Mouse (Mus musculus): ENCODE results near the gene Rxfp2. TPM values are rescaled to one million over a fixed set of nuclear protein-coding genes. Genes with fewer than 3 reads are reported as not detected.

Gene Rxfp2
- polyA plus RNA-seq (2014; fragmentation: Nextera tagmentation; extraction: Ambion mirVana): 0.33 and 0.44 TPM in 2 replicates

GRCm38 (mm10) chr5:150018656-150019055, at the start of gene Rxfp2:
Gene Rxfp2 (plus strand): TSS chr5:150018675.
- no peaks in the 10 kb centered on the region for H3K36me3 ChIP-seq (ENCODE audit: control insufficient read depth, insufficient read depth, low read length)
- H3K4me1 ChIP-seq (replicated peaks; ENCODE audit: control insufficient read depth, insufficient read depth, low read length): no peaks in the 10 kb centered on the region
- no peak within 1 kb of the TSS for H3K4me3 ChIP-seq (ENCODE audit: low read depth, low read length)
- no peaks in the 10 kb centered on the region for H3K9me3 ChIP-seq (ENCODE audit: control insufficient read depth, low read length)
- 66% methylated on average over 19 of the region's 19 CpGs for WGBS
- H3K27ac ChIP-seq (ENCODE audit: low read depth, low read length): no peak within 1 kb of the TSS
- ATAC-seq (replicated peaks; ENCODE audit: low FRiP score) (no peak), DNase-seq (ENCODE audit: low spot score) (no peak)
- no peak within 1 kb of the TSS for H3K4me2 ChIP-seq (ENCODE audit: low read depth, low read length, severe bottlenecking)
- H3K9ac ChIP-seq (ENCODE audit: low read length): no peak within 1 kb of the TSS
- H3K27me3 ChIP-seq (ENCODE audit: control insufficient read depth, insufficient read depth, low read length): no peaks in the 10 kb centered on the region

GRCm38 (mm10) chr5:149970261-149970660, 48.2 kb upstream of the Rxfp2 start:
- H3K9me3 ChIP-seq (ENCODE audit: control insufficient read depth, low read length): no peaks in the 10 kb centered on the region; the same call in 1 of the 2 replicates
- ATAC-seq (replicated peaks; ENCODE audit: low FRiP score) (no peak), DNase-seq (ENCODE audit: low spot score) (no peak)
- H3K4me3 ChIP-seq (ENCODE audit: low read depth, low read length): no peak overlapping the region
- H3K36me3 ChIP-seq (ENCODE audit: control insufficient read depth, insufficient read depth, low read length): no peaks in the 10 kb centered on the region
- WGBS: 89% methylated on average over 11 of the region's 11 CpGs
- no peaks in the 10 kb centered on the region for H3K27me3 ChIP-seq (ENCODE audit: control insufficient read depth, insufficient read depth, low read length)
- no peak overlapping the region for H3K4me2 ChIP-seq (ENCODE audit: low read depth, low read length, severe bottlenecking)
- no peak overlapping the region for H3K9ac ChIP-seq (ENCODE audit: low read length)
- H3K4me1 ChIP-seq (replicated peaks; ENCODE audit: control insufficient read depth, insufficient read depth, low read length): no peaks in the 10 kb centered on the region
- H3K27ac ChIP-seq (ENCODE audit: low read depth, low read length): no peak overlapping the region

- no peaks in the 10 kb centered on the region for H3K4me1 ChIP-seq (replicated peaks; ENCODE audit: control insufficient read depth, insufficient read depth, low read length)
- DNase-seq (ENCODE audit: low spot score) (no peak), ATAC-seq (replicated peaks; ENCODE audit: low FRiP score) (no peak)
- H3K9ac ChIP-seq (ENCODE audit: low read length): no peak overlapping the region
- H3K36me3 ChIP-seq (ENCODE audit: control insufficient read depth, insufficient read depth, low read length): no peaks in the 10 kb centered on the region
- WGBS: 87% methylated on average over 2 of the region's 2 CpGs
- H3K27ac ChIP-seq (ENCODE audit: low read depth, low read length): no peak overlapping the region
- H3K4me2 ChIP-seq (ENCODE audit: low read depth, low read length, severe bottlenecking): no peak overlapping the region
- no peaks in the 10 kb centered on the region; the same call in 1 of the 2 replicates for H3K9me3 ChIP-seq (ENCODE audit: control insufficient read depth, low read length)
- H3K27me3 ChIP-seq (ENCODE audit: control insufficient read depth, insufficient read depth, low read length): no peaks in the 10 kb centered on the region
- no peak overlapping the region for H3K4me3 ChIP-seq (ENCODE audit: low read depth, low read length)
These were observed 41.4 kb upstream of the Rxfp2 start for GRCm38 (mm10) chr5:149977027-149977426.

GRCm38 (mm10) chr5:149983621-149984020, 34.9 kb upstream of the Rxfp2 start:
- Histone ChIP-seq H3K4me2 (ENCODE audit: low read depth, low read length, severe bottlenecking) (no peak overlapping the region), H3K9ac (ENCODE audit: low read length) (no peak overlapping the region), H3K4me1 (replicated peaks; ENCODE audit: control insufficient read depth, insufficient read depth, low read length) (no peaks in the 10 kb centered on the region), H3K36me3 (ENCODE audit: control insufficient read depth, insufficient read depth, low read length) (no peaks in the 10 kb centered on the region), H3K27me3 (ENCODE audit: control insufficient read depth, insufficient read depth, low read length) (no peaks in the 10 kb centered on the region), H3K9me3 (ENCODE audit: control insufficient read depth, low read length) (no peaks in the 10 kb centered on the region), H3K4me3 (ENCODE audit: low read depth, low read length) (no peak overlapping the region), H3K27ac (ENCODE audit: low read depth, low read length) (no peak overlapping the region)
- DNase-seq (ENCODE audit: low spot score) (no peak), ATAC-seq (replicated peaks; ENCODE audit: low FRiP score) (no peak)
- 84% methylated on average over 4 of the region's 4 CpGs for WGBS

GRCm38 (mm10) chr5:149994578-149994977, 23.9 kb upstream of the Rxfp2 start:
- H3K9ac ChIP-seq (ENCODE audit: low read length): no peak overlapping the region
- H3K27me3 ChIP-seq (ENCODE audit: control insufficient read depth, insufficient read depth, low read length): no peaks in the 10 kb centered on the region
- no peak overlapping the region for H3K4me3 ChIP-seq (ENCODE audit: low read depth, low read length)
- ATAC-seq (replicated peaks; ENCODE audit: low FRiP score) (no peak), DNase-seq (ENCODE audit: low spot score) (no peak)
- H3K36me3 ChIP-seq (ENCODE audit: control insufficient read depth, insufficient read depth, low read length): no peaks in the 10 kb centered on the region
- no peak overlapping the region for H3K4me2 ChIP-seq (ENCODE audit: low read depth, low read length, severe bottlenecking)
- H3K4me1 ChIP-seq (replicated peaks; ENCODE audit: control insufficient read depth, insufficient read depth, low read length): no peaks in the 10 kb centered on the region
- 73% methylated on average over 5 of the region's 5 CpGs for WGBS
- no peak overlapping the region for H3K27ac ChIP-seq (ENCODE audit: low read depth, low read length)
- H3K9me3 ChIP-seq (ENCODE audit: control insufficient read depth, low read length): peaks cover 3% of the 10 kb centered on the region; the same call in 1 of the 2 replicates

- peaks cover 3% of the 10 kb centered on the region; the same call in 1 of the 2 replicates for H3K9me3 ChIP-seq (ENCODE audit: control insufficient read depth, low read length)
- H3K27me3 ChIP-seq (ENCODE audit: control insufficient read depth, insufficient read depth, low read length): no peaks in the 10 kb centered on the region
- no peak overlapping the region for H3K4me3 ChIP-seq (ENCODE audit: low read depth, low read length)
- H3K4me1 ChIP-seq (replicated peaks; ENCODE audit: control insufficient read depth, insufficient read depth, low read length): no peaks in the 10 kb centered on the region
- H3K27ac ChIP-seq (ENCODE audit: low read depth, low read length): no peak overlapping the region
- no peaks in the 10 kb centered on the region for H3K36me3 ChIP-seq (ENCODE audit: control insufficient read depth, insufficient read depth, low read length)
- no peak overlapping the region for H3K9ac ChIP-seq (ENCODE audit: low read length)
- DNase-seq (ENCODE audit: low spot score): no peak
- no peak for ATAC-seq (replicated peaks; ENCODE audit: low FRiP score)
- WGBS: 90% methylated on average over 4 of the region's 4 CpGs
- no peak overlapping the region for H3K4me2 ChIP-seq (ENCODE audit: low read depth, low read length, severe bottlenecking)
These were observed 21.9 kb upstream of the Rxfp2 start for GRCm38 (mm10) chr5:149996614-149997013.

GRCm38 (mm10) chr5:149997321-149998034, 21.0 kb upstream of the Rxfp2 start:
- no peak overlapping the region for H3K4me2 ChIP-seq (ENCODE audit: low read depth, low read length, severe bottlenecking)
- 88% methylated on average over 22 of the region's 22 CpGs for WGBS

GRCm38 (mm10) chr5:149998311-149998710, 20.2 kb upstream of the Rxfp2 start:
- no peak overlapping the region for H3K27ac ChIP-seq (ENCODE audit: low read depth, low read length)
- DNase-seq (ENCODE audit: low spot score): no peak
- no peaks in the 10 kb centered on the region for H3K27me3 ChIP-seq (ENCODE audit: control insufficient read depth, insufficient read depth, low read length)
- no peaks in the 10 kb centered on the region for H3K4me1 ChIP-seq (replicated peaks; ENCODE audit: control insufficient read depth, insufficient read depth, low read length)
- no peak for ATAC-seq (replicated peaks; ENCODE audit: low FRiP score)
- H3K4me3 ChIP-seq (ENCODE audit: low read depth, low read length): no peak overlapping the region
- H3K9me3 ChIP-seq (ENCODE audit: control insufficient read depth, low read length): peaks cover 3% of the 10 kb centered on the region; the same call in 1 of the 2 replicates
- no peaks in the 10 kb centered on the region for H3K36me3 ChIP-seq (ENCODE audit: control insufficient read depth, insufficient read depth, low read length)
- no peak overlapping the region for H3K4me2 ChIP-seq (ENCODE audit: low read depth, low read length, severe bottlenecking)
- WGBS: 72% methylated on average over 7 of the region's 7 CpGs
- no peak overlapping the region for H3K9ac ChIP-seq (ENCODE audit: low read length)

More at GRCm38 (mm10) chr5:149997321-149998034, 21.0 kb upstream of the Rxfp2 start:
- DNase-seq (ENCODE audit: low spot score) (no peak), ATAC-seq (replicated peaks; ENCODE audit: low FRiP score) (no peak)
- peaks cover 3% of the 10 kb centered on the region; the same call in 1 of the 2 replicates for H3K9me3 ChIP-seq (ENCODE audit: control insufficient read depth, low read length)
- H3K36me3 ChIP-seq (ENCODE audit: control insufficient read depth, insufficient read depth, low read length): no peaks in the 10 kb centered on the region
- no peaks in the 10 kb centered on the region for H3K27me3 ChIP-seq (ENCODE audit: control insufficient read depth, insufficient read depth, low read length)
- H3K4me1 ChIP-seq (replicated peaks; ENCODE audit: control insufficient read depth, insufficient read depth, low read length): no peaks in the 10 kb centered on the region
- H3K27ac ChIP-seq (ENCODE audit: low read depth, low read length): no peak overlapping the region
- no peak overlapping the region for H3K4me3 ChIP-seq (ENCODE audit: low read depth, low read length)
- no peak overlapping the region for H3K9ac ChIP-seq (ENCODE audit: low read length)

- Histone ChIP-seq H3K4me1 (replicated peaks; ENCODE audit: control insufficient read depth, insufficient read depth, low read length) (no peaks in the 10 kb centered on the region), H3K4me3 (ENCODE audit: low read depth, low read length) (no peak overlapping the region), H3K27ac (ENCODE audit: low read depth, low read length) (no peak overlapping the region), H3K9ac (ENCODE audit: low read length) (no peak overlapping the region), H3K36me3 (ENCODE audit: control insufficient read depth, insufficient read depth, low read length) (no peaks in the 10 kb centered on the region), H3K4me2 (ENCODE audit: low read depth, low read length, severe bottlenecking) (no peak overlapping the region), H3K27me3 (ENCODE audit: control insufficient read depth, insufficient read depth, low read length) (no peaks in the 10 kb centered on the region), H3K9me3 (ENCODE audit: control insufficient read depth, low read length) (no peaks in the 10 kb centered on the region)
- WGBS: 57% methylated on average over 6 of the region's 6 CpGs
- DNase-seq (ENCODE audit: low spot score) (no peak), ATAC-seq (replicated peaks; ENCODE audit: low FRiP score) (no peak; the same call in 1 of the 2 replicates)
These were observed 13.1 kb upstream of the Rxfp2 start for GRCm38 (mm10) chr5:150005355-150005754.
